Mouse (Mus musculus): ENCODE measurements at regions not wholly inside any gene's neighbourhood (a gene's known extent, or its start where the extent isn't known, plus 50 kb on each side); places are given as distances from the start of the nearest gene placed in this dataset.

DNA sequence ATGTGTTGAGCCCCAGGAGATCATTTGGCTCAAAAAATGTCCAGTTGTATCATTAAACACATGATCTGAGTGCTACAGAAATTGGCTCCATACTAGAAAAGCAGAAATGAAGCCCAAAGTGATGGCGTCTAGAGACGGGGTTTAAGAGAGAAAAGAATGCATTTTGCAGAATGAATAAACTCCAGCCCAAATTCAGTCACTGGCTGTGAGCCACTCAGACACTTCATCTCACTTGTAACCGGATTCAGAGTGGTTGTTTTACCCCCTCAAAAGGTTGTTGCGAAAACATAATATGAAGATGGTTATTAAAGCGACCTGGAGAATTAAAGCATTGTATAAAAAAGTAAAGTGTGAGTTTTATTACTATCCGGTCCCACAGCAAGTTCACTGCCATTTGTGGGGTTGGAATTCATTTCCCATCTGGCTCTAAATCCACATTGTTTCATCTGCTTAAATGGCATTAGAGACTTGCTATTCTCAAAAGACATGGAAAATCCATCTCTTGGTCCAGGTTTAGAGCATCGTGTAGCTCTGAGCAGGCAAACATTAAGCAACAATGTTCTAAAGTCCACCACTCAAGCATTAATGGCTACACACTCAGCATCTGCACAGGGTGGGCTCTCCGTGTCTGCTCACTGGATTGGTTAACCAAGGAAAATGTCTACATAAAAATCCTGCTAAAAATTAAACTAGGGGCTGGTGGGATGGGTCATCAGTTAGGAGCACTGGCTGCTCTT is 390.9 kb downstream of the Cd83 start:
- no peaks in the 10 kb centered on the region for H3K4me1 ChIP-seq (ENCODE audit: control insufficient read depth)
- H3K36me3 ChIP-seq (ENCODE audit: control insufficient read depth) = no peaks in the 10 kb centered on the region
- H3K9me3 ChIP-seq (ENCODE audit: control insufficient read depth, low read length) = no peaks in the 10 kb centered on the region
- TF ChIP-seq TAL1 (IDR thresholded peaks at IDR 0.05; ENCODE audit: low read length) = no peak
- TF ChIP-seq GATA1 (IDR thresholded peaks at IDR 0.05; ENCODE audit: low read length) = no peak
- peaks cover 3% of the 10 kb centered on the region; the same call in 1 of the 2 replicates for H3K27me3 ChIP-seq (ENCODE audit: control insufficient read depth)
- no peak overlapping the region for H3K4me3 ChIP-seq (replicated peaks)

DNA sequence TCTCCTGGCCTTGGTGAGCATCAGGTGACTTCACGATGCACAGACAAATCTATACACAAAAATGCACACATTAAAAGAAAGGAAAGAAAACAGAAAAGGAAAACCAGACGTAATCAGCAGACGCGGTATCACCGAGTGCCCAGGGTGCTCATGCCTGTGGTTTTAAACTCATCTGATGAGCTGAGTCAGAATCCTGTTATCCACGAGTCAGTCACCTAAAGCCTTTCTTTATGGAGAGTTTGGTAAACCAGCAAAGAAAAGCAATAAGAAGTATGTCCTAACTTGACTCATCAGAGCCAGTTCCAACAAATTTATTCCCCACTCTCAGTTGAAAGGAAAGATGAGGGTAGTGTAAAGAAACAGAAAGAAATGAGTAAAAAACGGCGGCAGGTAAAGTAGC is 391.5 kb downstream of the Cd83 start:
- Histone ChIP-seq H3K4me1 (ENCODE audit: control insufficient read depth) (no peaks in the 10 kb centered on the region), H3K9me3 (ENCODE audit: control insufficient read depth, low read length) (no peaks in the 10 kb centered on the region), H3K4me3 (replicated peaks) (no peak overlapping the region), H3K36me3 (ENCODE audit: control insufficient read depth) (no peaks in the 10 kb centered on the region), H3K27me3 (ENCODE audit: control insufficient read depth) (peaks cover 3% of the 10 kb centered on the region; the same call in 1 of the 2 replicates)
- TF ChIP-seq GATA1 (IDR thresholded peaks at IDR 0.05; ENCODE audit: low read length) = no peak
- no peak for TF ChIP-seq TAL1 (IDR thresholded peaks at IDR 0.05; ENCODE audit: low read length)

DNA sequence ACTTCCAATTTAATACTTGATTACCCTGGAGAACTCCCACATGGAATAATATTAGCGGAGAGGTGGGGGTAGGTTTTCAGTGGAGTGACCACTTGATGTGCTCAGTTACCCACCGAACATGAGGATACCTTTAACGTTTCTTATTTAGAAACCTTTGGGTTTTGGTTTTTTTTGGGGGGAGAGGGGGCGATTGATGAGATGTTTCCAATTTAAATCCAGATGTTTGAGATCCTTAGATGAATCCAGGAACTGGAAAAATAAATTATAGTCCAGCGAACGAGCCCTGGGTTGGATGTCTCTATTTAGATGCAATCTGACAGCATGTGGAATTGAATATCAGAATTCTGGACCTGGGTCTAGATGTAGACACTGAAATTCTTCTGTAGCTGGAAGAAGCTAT is 393.4 kb downstream of the Cd83 start:
- Histone ChIP-seq H3K9me3 (ENCODE audit: control insufficient read depth, low read length) (no peaks in the 10 kb centered on the region), H3K27me3 (ENCODE audit: control insufficient read depth) (no peaks in the 10 kb centered on the region), H3K4me1 (ENCODE audit: control insufficient read depth) (no peaks in the 10 kb centered on the region), H3K4me3 (replicated peaks) (no peak overlapping the region), H3K36me3 (ENCODE audit: control insufficient read depth) (no peaks in the 10 kb centered on the region)
- TF ChIP-seq TAL1 (IDR thresholded peaks at IDR 0.05; ENCODE audit: low read length) (no peak), GATA1 (IDR thresholded peaks at IDR 0.05; ENCODE audit: low read length) (no peak)

DNA sequence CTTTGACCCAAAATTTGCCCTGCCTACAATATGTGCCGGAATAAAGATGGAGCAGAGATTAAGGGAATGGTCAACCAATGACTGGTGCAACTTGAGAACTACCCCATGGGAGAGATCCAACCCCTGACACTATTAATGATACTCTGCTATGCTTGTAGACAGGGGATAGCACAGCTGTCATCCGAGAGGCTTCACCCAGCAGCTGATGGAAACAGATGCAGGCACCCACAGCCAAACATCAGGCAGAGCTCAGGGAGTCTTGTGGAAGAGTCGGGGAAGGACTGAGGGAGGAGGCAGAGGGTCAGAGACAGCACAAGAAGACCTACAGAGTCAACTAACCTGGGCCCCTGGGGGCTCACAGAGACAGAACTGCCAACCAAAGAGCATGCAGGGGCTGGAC is 395.8 kb downstream of the Cd83 start:
- H3K27me3 ChIP-seq (ENCODE audit: control insufficient read depth) = no peaks in the 10 kb centered on the region
- no peaks in the 10 kb centered on the region for H3K36me3 ChIP-seq (ENCODE audit: control insufficient read depth)
- no peak overlapping the region for H3K4me3 ChIP-seq (replicated peaks)
- H3K9me3 ChIP-seq (ENCODE audit: control insufficient read depth, low read length) = no peaks in the 10 kb centered on the region
- H3K4me1 ChIP-seq (ENCODE audit: control insufficient read depth) = no peaks in the 10 kb centered on the region
- TF ChIP-seq TAL1 (IDR thresholded peaks at IDR 0.05; ENCODE audit: low read length) (no peak), GATA1 (IDR thresholded peaks at IDR 0.05; ENCODE audit: low read length) (no peak)

DNA sequence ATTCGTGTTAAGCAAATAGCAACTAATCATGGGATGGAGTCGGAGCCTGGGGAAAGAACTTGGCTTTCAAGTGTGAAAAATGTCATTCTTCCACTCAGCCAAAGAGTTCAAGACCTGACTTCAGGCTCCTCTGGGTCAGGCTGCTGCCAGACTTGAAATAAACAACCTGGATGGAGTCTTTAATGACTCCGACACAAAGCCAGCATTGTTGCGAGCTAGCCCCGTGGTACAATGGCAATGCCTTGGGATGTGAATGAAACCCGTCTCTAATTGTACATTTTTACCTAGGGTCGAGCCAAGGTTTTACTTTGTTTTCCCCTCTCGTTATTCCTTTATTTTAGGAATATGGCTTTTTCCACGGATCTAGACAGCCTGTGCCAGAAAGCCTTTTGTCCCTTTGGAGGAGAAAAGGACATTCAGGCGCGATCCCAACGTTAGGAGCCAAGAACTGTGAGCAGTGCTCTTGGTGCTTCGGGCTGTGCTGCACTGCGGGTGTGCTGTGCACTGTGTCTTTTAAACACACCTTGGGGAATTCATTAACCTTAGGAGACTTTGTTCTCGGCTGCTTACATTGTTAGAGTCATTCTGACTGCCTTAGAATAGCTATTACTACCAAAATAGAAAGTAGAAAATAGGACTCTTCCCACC is 398.1 kb downstream of the Cd83 start:
- no peak for TF ChIP-seq GATA1 (IDR thresholded peaks at IDR 0.05; ENCODE audit: low read length)
- no peak for TF ChIP-seq TAL1 (IDR thresholded peaks at IDR 0.05; ENCODE audit: low read length)
- Histone ChIP-seq H3K4me1 (ENCODE audit: control insufficient read depth) (no peaks in the 10 kb centered on the region), H3K36me3 (ENCODE audit: control insufficient read depth) (no peaks in the 10 kb centered on the region), H3K9me3 (ENCODE audit: control insufficient read depth, low read length) (no peaks in the 10 kb centered on the region), H3K4me3 (replicated peaks) (no peak overlapping the region), H3K27me3 (ENCODE audit: control insufficient read depth) (no peaks in the 10 kb centered on the region)

DNA sequence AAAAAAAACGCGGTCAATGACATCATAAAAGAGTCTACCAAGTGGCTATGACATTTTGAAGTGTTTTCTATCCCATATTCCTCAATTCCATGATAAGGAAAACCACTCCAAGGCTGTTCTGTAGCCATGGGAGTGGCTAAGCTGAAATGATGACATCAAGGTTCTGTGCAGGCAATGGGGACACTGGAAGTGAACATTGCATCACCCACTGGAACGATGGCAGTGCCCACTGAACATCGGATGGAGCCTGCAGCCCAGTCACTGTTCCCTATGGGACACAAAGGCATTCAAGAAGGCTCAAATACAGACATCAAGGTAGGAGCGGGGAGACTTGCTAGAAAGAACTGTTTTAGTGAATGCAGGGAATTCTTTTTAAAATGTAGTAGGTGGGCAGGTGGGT is 410.8 kb downstream of the Cd83 start:
- no peaks in the 10 kb centered on the region for H3K9me3 ChIP-seq (ENCODE audit: control insufficient read depth, low read length)
- H3K36me3 ChIP-seq (ENCODE audit: control insufficient read depth) = no peaks in the 10 kb centered on the region
- no peaks in the 10 kb centered on the region for H3K27me3 ChIP-seq (ENCODE audit: control insufficient read depth)
- H3K4me3 ChIP-seq (replicated peaks) = no peak overlapping the region
- H3K4me1 ChIP-seq (ENCODE audit: control insufficient read depth) = no peaks in the 10 kb centered on the region
- TF ChIP-seq GATA1 (IDR thresholded peaks at IDR 0.05; ENCODE audit: low read length) = no peak
- TF ChIP-seq TAL1 (IDR thresholded peaks at IDR 0.05; ENCODE audit: low read length) = no peak

DNA sequence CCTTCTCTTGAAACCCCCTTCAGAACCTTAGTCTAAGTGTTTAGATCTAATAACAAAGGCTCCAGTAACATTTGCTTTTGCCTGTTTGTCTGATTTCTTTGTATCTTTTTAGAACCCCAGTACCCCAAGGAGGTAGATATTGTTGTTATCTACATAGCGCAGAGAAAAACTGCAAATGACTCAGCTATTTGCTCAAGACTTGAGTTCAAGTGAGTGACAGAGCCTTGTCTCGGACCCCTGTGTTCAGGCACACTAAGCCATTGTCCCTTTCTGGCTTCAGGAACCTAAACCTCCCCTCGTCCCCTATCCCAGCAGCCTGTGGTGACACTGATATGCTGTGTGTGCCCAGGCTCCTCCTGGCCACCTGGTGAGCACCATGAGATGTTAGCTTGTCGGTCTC is 421.5 kb downstream of the Cd83 start:
- Histone ChIP-seq H3K4me1 (ENCODE audit: control insufficient read depth) (peaks cover 14% of the 10 kb centered on the region), H3K4me3 (replicated peaks) (no peak overlapping the region), H3K9me3 (ENCODE audit: control insufficient read depth, low read length) (no peaks in the 10 kb centered on the region), H3K27me3 (ENCODE audit: control insufficient read depth) (peaks cover 3% of the 10 kb centered on the region; the same call in 1 of the 2 replicates), H3K36me3 (ENCODE audit: control insufficient read depth) (no peaks in the 10 kb centered on the region)
- no peak for TF ChIP-seq GATA1 (IDR thresholded peaks at IDR 0.05; ENCODE audit: low read length)
- no peak for TF ChIP-seq TAL1 (IDR thresholded peaks at IDR 0.05; ENCODE audit: low read length)

DNA sequence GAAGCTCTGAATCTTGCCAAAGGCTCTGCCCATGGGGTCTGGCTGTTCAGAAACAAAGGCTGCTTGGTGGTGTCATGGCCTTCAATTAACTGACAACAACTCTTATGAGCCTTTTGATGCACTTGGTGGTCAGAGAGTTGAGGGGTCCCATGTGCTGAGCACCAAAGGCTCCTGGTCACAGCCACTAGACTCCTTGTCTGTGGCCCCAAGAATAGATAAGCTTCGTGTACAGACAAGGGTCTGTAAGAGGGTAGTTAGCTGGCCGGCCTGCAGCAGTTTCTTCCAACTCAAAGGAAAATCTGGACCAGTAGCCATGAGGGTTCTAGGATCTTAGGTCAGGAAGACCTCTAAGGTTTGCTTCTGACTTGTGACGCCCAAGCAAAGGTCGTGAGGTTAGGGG is 421.9 kb downstream of the Cd83 start:
- no peaks in the 10 kb centered on the region for H3K9me3 ChIP-seq (ENCODE audit: control insufficient read depth, low read length)
- peaks cover 14% of the 10 kb centered on the region for H3K4me1 ChIP-seq (ENCODE audit: control insufficient read depth)
- no peak for TF ChIP-seq GATA1 (IDR thresholded peaks at IDR 0.05; ENCODE audit: low read length)
- no peak for TF ChIP-seq TAL1 (IDR thresholded peaks at IDR 0.05; ENCODE audit: low read length)
- H3K27me3 ChIP-seq (ENCODE audit: control insufficient read depth) = peaks cover 3% of the 10 kb centered on the region; the same call in 1 of the 2 replicates
- H3K36me3 ChIP-seq (ENCODE audit: control insufficient read depth) = no peaks in the 10 kb centered on the region
- no peak overlapping the region for H3K4me3 ChIP-seq (replicated peaks)

DNA sequence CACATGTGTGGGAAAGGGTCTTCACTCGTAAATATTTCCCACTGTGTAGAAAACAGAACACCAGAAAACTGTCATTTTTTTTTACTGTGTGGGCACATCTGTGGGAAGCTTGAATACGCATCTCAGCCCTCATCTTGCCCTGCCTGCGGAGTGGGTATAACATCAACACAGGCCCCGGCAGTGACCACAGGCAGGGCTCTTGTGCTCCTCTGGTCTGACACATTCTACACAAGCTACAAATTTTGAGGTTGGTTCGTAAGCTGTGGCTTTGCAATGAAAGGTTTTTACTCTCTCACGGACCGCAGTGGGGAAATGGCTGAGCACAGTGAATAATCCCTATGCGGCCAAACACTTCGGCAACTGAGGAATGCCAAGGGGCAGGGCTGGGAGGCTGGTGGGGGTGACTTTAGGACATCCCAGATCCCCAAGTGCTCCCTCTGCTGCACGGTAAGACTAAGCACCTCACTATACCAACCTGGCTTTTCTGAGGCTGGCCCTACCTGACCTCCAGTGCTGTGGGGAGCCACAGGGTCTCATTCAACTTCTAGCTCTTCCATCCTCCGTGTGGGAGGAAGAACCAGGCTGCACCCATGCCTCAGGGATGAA is 422.9 kb downstream of the Cd83 start:
- Histone ChIP-seq H3K36me3 (ENCODE audit: control insufficient read depth) (no peaks in the 10 kb centered on the region), H3K9me3 (ENCODE audit: control insufficient read depth, low read length) (no peaks in the 10 kb centered on the region), H3K27me3 (ENCODE audit: control insufficient read depth) (peaks cover 3% of the 10 kb centered on the region; the same call in 1 of the 2 replicates), H3K4me1 (ENCODE audit: control insufficient read depth) (peaks cover 14% of the 10 kb centered on the region), H3K4me3 (replicated peaks) (no peak overlapping the region)
- TF ChIP-seq GATA1 (IDR thresholded peaks at IDR 0.05; ENCODE audit: low read length) (no peak), TAL1 (IDR thresholded peaks at IDR 0.05; ENCODE audit: low read length) (no peak)

Measured in erythroblast, embryonic 14.5 days (primary cell).